Comparison of ENCODE assay signal across 9 mouse cellular contexts in the genomic region with DNA sequence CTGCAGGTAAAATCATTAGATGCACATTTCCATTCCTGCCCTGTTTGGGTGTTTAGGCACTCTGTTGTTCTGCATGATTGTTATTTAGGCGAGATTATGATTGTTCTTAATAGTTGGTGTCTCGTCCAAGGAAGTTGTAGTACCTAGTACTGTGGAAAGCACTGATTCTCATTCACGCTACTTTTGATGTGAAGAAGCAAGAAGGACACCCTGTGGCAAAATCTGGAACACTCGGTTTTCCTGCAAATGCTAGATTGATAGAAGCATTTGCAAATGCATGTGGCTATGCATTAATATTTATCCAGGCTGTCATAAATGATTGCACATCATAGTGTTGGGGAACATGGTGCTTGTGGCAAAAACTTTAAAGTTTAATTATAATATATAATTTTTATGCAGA.
DNase-seq lines count a peak whose midpoint lies in the region; TF ChIP-seq lines count a peak whose summit lies in the region.
"Had no signal": no experiment of that assay in that cellular context is flagged by ENCODE, and none has a peak within 500 bp of the region (broad histone marks: within the 10 kb centered on the region; RNA-seq: fewer than 3 reads in every experiment).

No protein-coding gene starts in this region.

- intact Hi-C loops in gastrocnemius, adult 2 months (cut with DNase I) = loop anchor here (10.0 kb wide), 1 partner anchor 580 kb away; no protein-coding TSS in a partner anchor

- TF ChIP-seq CTCF in gastrocnemius, adult 2 months (IDR thresholded peaks at IDR 0.05) = peak; percentile 49
- TF ChIP-seq CTCF in layer of hippocampus, adult 2 months (conservative IDR thresholded peaks at IDR 0.05) = peak; percentile 75

- H3K4me3 ChIP-seq in gastrocnemius, adult 2 months = no peak overlapping the region
- no peak overlapping the region for H3K4me3 ChIP-seq in layer of hippocampus, adult 2 months
- H3K4me3 ChIP-seq: embryonic facial prominence, embryonic 13.5 days had no signal

- DNase-seq in gastrocnemius, adult 2 months = no peak
- no peak for DNase-seq in gastrocnemius, adult 18-20 months (ENCODE audit: low spot score)
- DNase-seq in layer of hippocampus, adult 2 months (ENCODE audit: low spot score in 2 of 2) = peak in 1 of 2 experiments; percentile 14
- no peak for DNase-seq in layer of hippocampus, postnatal 36 days
- DNase-seq in right cerebral cortex, adult 2 months (ENCODE audit: low spot score in 2 of 2) = peak; percentile 22 to 25
- DNase-seq in right cerebral cortex, postnatal 4 days = no peak
- no peak for DNase-seq in urinary bladder, postnatal 4 days (ENCODE audit: low spot score in 2 of 2)
- DNase-seq: gastrocnemius, postnatal 25 days had no signal

- H3K27ac ChIP-seq in gastrocnemius, adult 2 months = no peak overlapping the region
- H3K27ac ChIP-seq in layer of hippocampus, adult 2 months = no peak overlapping the region
- H3K27ac ChIP-seq: embryonic facial prominence, embryonic 13.5 days had no signal

Comparison
In these comparisons a context has a peak if more than half of its experiments do, and no peak if none do; other contexts are left out.
1. DNase-seq: peak in right cerebral cortex, adult 2 months (2 of 2); none in gastrocnemius, adult 2 months (single experiment), gastrocnemius, adult 18-20 months (single experiment), layer of hippocampus, postnatal 36 days (0 of 2), right cerebral cortex, postnatal 4 days (single experiment) and urinary bladder, postnatal 4 days (0 of 2).